20 mouse cellular contexts compared by ENCODE assay signal in the genomic region with DNA sequence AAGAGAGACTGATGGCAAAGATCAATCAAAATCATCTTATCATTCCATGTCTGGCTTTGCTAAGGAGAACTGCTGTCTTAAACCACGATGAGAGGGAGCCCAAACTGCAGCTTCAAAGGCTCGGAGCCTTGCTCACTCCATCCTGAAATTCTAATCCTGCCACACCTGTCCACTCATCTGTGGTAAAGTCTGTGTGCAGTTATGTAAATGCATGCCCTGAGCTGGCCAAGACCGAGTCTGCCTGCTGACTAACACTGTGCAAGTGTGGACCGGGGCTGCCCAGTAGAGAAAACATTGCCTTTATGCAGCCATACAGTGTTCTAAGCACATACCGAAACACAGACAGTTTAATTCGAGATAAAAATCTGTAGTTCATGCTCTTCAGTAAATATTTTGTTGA. TPM values are rescaled to one million over a fixed set of nuclear protein-coding genes. Genes with fewer than 3 reads are reported as not detected.
A peak's percentile ranks its signal among the peaks of the same experiment; 100 is the strongest.
DNase-seq lines count a peak whose midpoint lies in the region; ATAC-seq lines count a peak whose summit lies in the region.
"Had no signal": no experiment of that assay in that cellular context is flagged by ENCODE, and none has a peak within 500 bp of the region (broad histone marks: within the 10 kb centered on the region; RNA-seq: fewer than 3 reads in every experiment).

No protein-coding gene starts in this region.

- H3K27ac ChIP-seq in heart, embryonic 12.5 days (ENCODE audit: poor library complexity, severe bottlenecking) = no peak overlapping the region
- H3K27ac ChIP-seq in kidney, embryonic 15.5 days = no peak overlapping the region
- H3K27ac ChIP-seq: embryonic facial prominence, embryonic 13.5 days; embryonic facial prominence, embryonic 15.5 days; forebrain, embryonic 10.5 days; forebrain, embryonic 12.5 days had no signal

- H3K4me2 ChIP-seq in heart, embryonic 12.5 days = no peak overlapping the region
- no peak overlapping the region for H3K4me2 ChIP-seq in kidney, embryonic 15.5 days
- H3K4me2 ChIP-seq: embryonic facial prominence, embryonic 13.5 days; embryonic facial prominence, embryonic 15.5 days; forebrain, embryonic 12.5 days had no signal

- H3K27me3 ChIP-seq in heart, embryonic 12.5 days (replicated peaks) = no peaks in the 10 kb centered on the region
- H3K27me3 ChIP-seq in kidney, embryonic 15.5 days = no peaks in the 10 kb centered on the region
- H3K27me3 ChIP-seq: embryonic facial prominence, embryonic 13.5 days; embryonic facial prominence, embryonic 15.5 days; forebrain, embryonic 12.5 days had no signal

- peak; percentile 63 for DNase-seq in heart, adult 11 months
- peak; percentile 15 for DNase-seq in kidney, postnatal 10 days
- peak; percentile 34 for DNase-seq in urinary bladder, postnatal 14 days (ENCODE audit: low spot score)
- DNase-seq in urinary bladder, postnatal 10 days (ENCODE audit: low spot score) = no peak
- DNase-seq: adrenal gland, adult 2 months; adrenal gland, postnatal 25 days; cerebellum, adult 11 months; cerebellum, adult 18-20 months; cerebellum, adult 9-10 months; cerebellum, postnatal 36 days; embryo, embryonic 11 days had no signal

- H3K9ac ChIP-seq in heart, embryonic 12.5 days = no peak overlapping the region
- H3K9ac ChIP-seq in kidney, embryonic 15.5 days = no peak overlapping the region
- H3K9ac ChIP-seq: embryonic facial prominence, embryonic 13.5 days; embryonic facial prominence, embryonic 15.5 days; forebrain, embryonic 12.5 days had no signal

- ATAC-seq in heart, embryonic 12.5 days (ENCODE audit: insufficient number of reproducible peaks, low FRiP score) = no peak
- no peak for ATAC-seq in kidney, embryonic 15.5 days (replicated peaks; ENCODE audit: low FRiP score)
- ATAC-seq: forebrain, embryonic 14.5 days; forebrain, embryonic 16.5 days had no signal

- no peaks in the 10 kb centered on the region for H3K9me3 ChIP-seq in heart, embryonic 12.5 days (replicated peaks)
- no peaks in the 10 kb centered on the region for H3K9me3 ChIP-seq in kidney, embryonic 15.5 days (replicated peaks)
- H3K9me3 ChIP-seq: embryonic facial prominence, embryonic 13.5 days; embryonic facial prominence, embryonic 15.5 days; forebrain, embryonic 10.5 days; forebrain, embryonic 12.5 days had no signal

- no peak overlapping the region for H3K4me3 ChIP-seq in heart, embryonic 12.5 days
- no peak overlapping the region for H3K4me3 ChIP-seq in kidney, embryonic 15.5 days (replicated peaks)
- H3K4me3 ChIP-seq: embryonic facial prominence, embryonic 13.5 days; embryonic facial prominence, embryonic 15.5 days; erythroblast, embryonic 14.5 days; forebrain, embryonic 10.5 days; forebrain, embryonic 12.5 days had no signal

- H3K36me3 ChIP-seq in heart, embryonic 12.5 days = no peaks in the 10 kb centered on the region
- no peaks in the 10 kb centered on the region for H3K36me3 ChIP-seq in kidney, embryonic 15.5 days
- H3K36me3 ChIP-seq: embryonic facial prominence, embryonic 13.5 days; embryonic facial prominence, embryonic 15.5 days; forebrain, embryonic 10.5 days; forebrain, embryonic 12.5 days had no signal

- 69% methylated on average over 6 of the region's 6 CpGs for WGBS in heart, embryonic 12.5 days
- 59% methylated on average over 6 of the region's 6 CpGs for WGBS in kidney, embryonic 15.5 days

- H3K4me1 ChIP-seq in heart, embryonic 12.5 days (replicated peaks) = no peaks in the 10 kb centered on the region
- no peaks in the 10 kb centered on the region for H3K4me1 ChIP-seq in kidney, embryonic 15.5 days
- H3K4me1 ChIP-seq: forebrain, embryonic 10.5 days had no signal

RNA-seq across cellular contexts. Expression of a gene that starts 40.6 kb away (rescaled TPM):
- polyA plus RNA-seq in heart, embryonic 12.5 days (2016; fragmentation: Nextera tagmentation; extraction: Ambion mirVana) = 21.3 and 24.9 TPM in 2 replicates
- polyA plus RNA-seq in kidney, embryonic 15.5 days (2015; fragmentation: Nextera tagmentation; extraction: Ambion mirVana) = 21.3 and 21.9 TPM in 2 replicates
